Mouse (Mus musculus) myocyte (in vitro differentiated cells): ENCODE measurements at regions not wholly inside any gene's neighbourhood (a gene's known extent, or its start where the extent isn't known, plus 50 kb on each side); places are given as distances from the start of the nearest gene placed in this dataset.

Experiments
- H3K27me3 ChIP-seq: one replicate; pipeline ENCODE4 v1.6.1; 2011; ENCODE audit not compliant: control insufficient read depth, insufficient read depth, insufficient read length
- H3K36me3 ChIP-seq: one replicate; pipeline ENCODE4 v1.6.1; 2011; ENCODE audit not compliant: control insufficient read depth, insufficient read depth
- H3K4me2 ChIP-seq: one replicate; pipeline ENCODE4 v1.6.1; 2011; ENCODE audit warnings: low read depth, control low read depth
- H3K4me3 ChIP-seq: one replicate; pipeline ENCODE4 v1.5.1; 2011; ENCODE audit warnings: mild to moderate bottlenecking, control low read depth, moderate library complexity
- H3K79me2 ChIP-seq: one replicate; pipeline ENCODE4 v1.6.1; 2011; ENCODE audit not compliant: control insufficient read depth, insufficient read depth
- H3ac ChIP-seq: one replicate; pipeline ENCODE4 v1.6.1; 2011; ENCODE audit not compliant: control insufficient read depth, insufficient read length
- CEBPB ChIP-seq: IDR thresholded peaks from 2 replicates; pipeline ENCODE4 v1.6.1; 2011; ENCODE audit warnings: mild to moderate bottlenecking, moderate library complexity; ENCODE audit not compliant: poor library complexity, insufficient read depth, severe bottlenecking
- E2F4 ChIP-seq: IDR thresholded peaks from one replicate; pipeline ENCODE4 v1.6.1; 2011; ENCODE audit warnings: mild to moderate bottlenecking, control low read depth, moderate library complexity; ENCODE audit not compliant: insufficient read depth
- MAX ChIP-seq: IDR thresholded peaks from one replicate; pipeline ENCODE4 v1.6.1; 2011; ENCODE audit warnings: low read depth, mild to moderate bottlenecking, control low read depth
- MYOD1 ChIP-seq, 3 experiments: IDR thresholded peaks; one replicate each; pipeline ENCODE4 v1.6.1; 2011; ENCODE audit warnings: control low read depth in 2 of 3, low read depth in 2 of 3, mild to moderate bottlenecking in 2 of 3, moderate library complexity in 1 of 3; ENCODE audit not compliant: insufficient read length in 2 of 3, control insufficient read depth in 1 of 3
- MYOG ChIP-seq, 3 experiments: IDR thresholded peaks; one replicate each; pipeline ENCODE4 v1.6.1; 2011; ENCODE audit warnings: control low read depth in 2 of 3, low read depth in 2 of 3, mild to moderate bottlenecking in 2 of 3; ENCODE audit not compliant: insufficient read length in 2 of 3, control insufficient read depth in 1 of 3, insufficient read depth in 1 of 3
- POLR2A ChIP-seq: IDR thresholded peaks from one replicate; pipeline ENCODE4 v1.6.1; 2011; ENCODE audit warnings: low read depth, mild to moderate bottlenecking, control low read depth, moderate library complexity; ENCODE audit not compliant: insufficient read length
- POLR2AphosphoS2 ChIP-seq: IDR thresholded peaks from one replicate; pipeline ENCODE4 v1.6.1; 2011; ENCODE audit warnings: low read depth, control low read depth; ENCODE audit not compliant: insufficient read length
- REST ChIP-seq: IDR thresholded peaks from one replicate; pipeline ENCODE4 v1.6.1; 2011; ENCODE audit warnings: mild to moderate bottlenecking, control low read depth, moderate library complexity; ENCODE audit not compliant: insufficient read depth, insufficient read length
- SRF ChIP-seq: IDR thresholded peaks from one replicate; pipeline ENCODE4 v1.6.1; 2011; ENCODE audit warnings: low read depth; ENCODE audit not compliant: control insufficient read depth, insufficient read length
- TCF12 ChIP-seq: IDR thresholded peaks from one replicate; pipeline ENCODE4 v1.6.1; 2011; ENCODE audit warnings: mild to moderate bottlenecking, control low read depth; ENCODE audit not compliant: poor library complexity, insufficient read depth, severe bottlenecking
- TCF3 ChIP-seq: IDR thresholded peaks from one replicate; pipeline ENCODE4 v1.6.1; 2011; ENCODE audit warnings: low read depth, control low read depth; ENCODE audit not compliant: insufficient read length
- USF1 ChIP-seq: IDR thresholded peaks from one replicate; pipeline ENCODE4 v1.6.1; 2011; ENCODE audit warnings: low read depth, mild to moderate bottlenecking, control low read depth, moderate library complexity

DNA sequence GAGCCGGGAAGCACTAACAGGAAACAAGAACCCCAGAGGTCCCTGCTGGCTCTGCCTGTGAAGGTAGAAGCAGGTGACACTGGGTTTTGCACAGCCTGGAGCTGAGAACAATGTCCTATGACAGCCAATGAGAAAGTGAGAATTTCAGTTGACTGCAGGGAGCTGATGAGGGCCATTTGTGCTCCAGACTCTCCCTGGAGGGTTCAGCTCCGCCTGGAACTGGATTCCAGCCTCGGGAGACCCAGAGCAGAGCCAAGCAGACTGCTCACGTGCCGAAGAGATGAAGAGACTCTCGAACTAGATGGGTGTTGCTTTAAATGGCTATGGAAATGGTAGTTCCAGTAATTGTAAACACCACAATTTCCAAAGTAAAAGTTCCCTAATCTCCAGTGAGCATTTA is 93.5 kb downstream of the Cand1 start:
- no peak overlapping the region for H3K4me3 ChIP-seq
- H3ac ChIP-seq: no peak overlapping the region
- H3K27me3 ChIP-seq: no peaks in the 10 kb centered on the region
- TF ChIP-seq TCF12: no peak
- TF ChIP-seq CEBPB: no peak
- no peak for TF ChIP-seq REST
- TF ChIP-seq SRF: no peak
- no peak for TF ChIP-seq MYOG (IDR thresholded peaks at IDR 0.05; ENCODE audit: control insufficient read depth in 1 of 3, insufficient read depth in 1 of 3, insufficient read length in 2 of 3, low read depth in 2 of 3)
- no peak for TF ChIP-seq MAX
- no peak for TF ChIP-seq E2F4
- TF ChIP-seq POLR2A: no peak
- TF ChIP-seq USF1: no peak
- no peak for TF ChIP-seq TCF3
- no peak for TF ChIP-seq POLR2AphosphoS2
- no peak for TF ChIP-seq MYOD1 (IDR thresholded peaks at IDR 0.05; ENCODE audit: control insufficient read depth in 1 of 3, insufficient read length in 2 of 3, low read depth in 2 of 3)
- no peak overlapping the region for H3K4me2 ChIP-seq
- no peaks in the 10 kb centered on the region for H3K36me3 ChIP-seq
- H3K79me2 ChIP-seq: no peaks in the 10 kb centered on the region

DNA sequence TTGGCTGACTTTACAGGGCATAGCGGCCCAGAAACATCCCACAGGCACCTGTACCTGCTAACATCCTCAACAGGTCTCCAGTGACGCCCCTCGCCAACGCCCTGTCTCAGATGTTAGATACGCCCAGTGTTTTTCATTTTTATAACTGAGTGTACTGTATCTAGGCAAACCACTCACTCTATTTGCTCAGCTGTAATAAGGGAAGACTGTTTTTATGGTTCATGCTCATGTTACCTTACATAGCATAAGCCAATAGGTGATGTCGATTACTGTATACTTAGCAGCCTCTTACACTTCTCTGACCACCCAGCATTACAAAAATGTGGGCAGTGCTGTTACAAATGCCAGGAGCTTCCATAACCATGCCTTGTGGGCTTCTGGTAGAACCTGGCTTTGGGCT is 97.0 kb downstream of the Cand1 start:
- Histone ChIP-seq H3K36me3 (no peaks in the 10 kb centered on the region), H3K27me3 (no peaks in the 10 kb centered on the region), H3K4me3 (no peak overlapping the region), H3K79me2 (no peaks in the 10 kb centered on the region), H3K4me2 (no peak overlapping the region), H3ac (no peak overlapping the region)
- TF ChIP-seq MYOD1 (IDR thresholded peaks at IDR 0.05; ENCODE audit: control insufficient read depth in 1 of 3, insufficient read length in 2 of 3, low read depth in 2 of 3) (no peak), USF1 (no peak), CEBPB (no peak), TCF3 (no peak), TCF12 (no peak), MAX (no peak), REST (no peak), POLR2A (no peak), E2F4 (no peak), POLR2AphosphoS2 (no peak), SRF (no peak), MYOG (IDR thresholded peaks at IDR 0.05; ENCODE audit: control insufficient read depth in 1 of 3, insufficient read depth in 1 of 3, insufficient read length in 2 of 3, low read depth in 2 of 3) (no peak)

DNA sequence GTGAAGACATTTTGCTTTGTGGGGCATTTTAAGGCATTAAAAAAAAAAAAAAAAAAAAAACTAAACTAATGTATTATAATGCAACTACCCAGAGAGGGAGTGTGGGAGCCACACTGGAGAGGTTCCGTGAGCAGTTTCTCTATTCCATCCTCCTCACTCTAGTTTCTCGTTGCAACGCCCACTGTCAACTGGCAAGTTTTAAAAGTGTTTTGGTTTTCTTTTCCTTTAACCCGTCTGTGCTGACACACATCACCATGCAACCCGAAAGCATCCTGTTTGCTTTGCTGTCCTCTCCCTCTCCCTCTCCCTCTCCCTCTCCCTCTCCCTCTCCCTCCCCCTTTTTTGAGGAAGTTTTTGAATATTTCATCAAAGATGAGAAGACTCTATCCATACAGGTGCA is 97.5 kb downstream of the Cand1 start:
- Histone ChIP-seq H3K4me2 (no peak overlapping the region), H3K27me3 (no peaks in the 10 kb centered on the region), H3K4me3 (no peak overlapping the region), H3K79me2 (no peaks in the 10 kb centered on the region), H3ac (no peak overlapping the region), H3K36me3 (no peaks in the 10 kb centered on the region)
- TF ChIP-seq REST: no peak
- no peak for TF ChIP-seq POLR2A
- TF ChIP-seq CEBPB: no peak
- TF ChIP-seq POLR2AphosphoS2: no peak
- no peak for TF ChIP-seq E2F4
- no peak for TF ChIP-seq TCF12
- no peak for TF ChIP-seq MYOG (IDR thresholded peaks at IDR 0.05; ENCODE audit: control insufficient read depth in 1 of 3, insufficient read depth in 1 of 3, insufficient read length in 2 of 3, low read depth in 2 of 3)
- TF ChIP-seq MYOD1 (IDR thresholded peaks at IDR 0.05; ENCODE audit: control insufficient read depth in 1 of 3, insufficient read length in 2 of 3, low read depth in 2 of 3): no peak
- no peak for TF ChIP-seq TCF3
- TF ChIP-seq MAX: no peak
- no peak for TF ChIP-seq USF1
- TF ChIP-seq SRF: no peak

DNA sequence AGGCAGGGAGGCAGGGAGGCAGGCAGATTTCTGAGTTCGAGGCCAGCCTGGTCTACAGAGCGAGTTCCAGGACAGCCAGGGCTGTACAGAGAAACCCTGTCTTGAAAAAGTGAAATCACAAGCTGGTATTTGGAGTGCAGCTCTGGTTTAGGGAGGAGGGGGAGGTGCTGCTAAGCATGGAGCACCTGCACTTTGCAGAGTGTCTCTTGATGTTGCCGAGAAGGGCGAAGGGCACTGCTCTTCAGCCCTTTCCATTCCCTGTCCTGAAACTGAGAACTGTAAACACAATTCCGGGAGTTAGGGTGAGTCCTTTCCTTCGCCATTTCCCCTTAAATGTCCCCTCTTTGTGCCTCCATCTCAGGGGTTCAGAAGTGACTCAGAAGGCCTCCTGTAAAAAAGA is 101.6 kb downstream of the Cand1 start:
- no peak for TF ChIP-seq POLR2A
- no peak for TF ChIP-seq TCF3
- no peak for TF ChIP-seq MYOD1 (IDR thresholded peaks at IDR 0.05; ENCODE audit: control insufficient read depth in 1 of 3, insufficient read length in 2 of 3, low read depth in 2 of 3)
- no peak for TF ChIP-seq POLR2AphosphoS2
- TF ChIP-seq REST: no peak
- TF ChIP-seq CEBPB: no peak
- TF ChIP-seq MAX: no peak
- no peak for TF ChIP-seq E2F4
- TF ChIP-seq SRF: no peak
- TF ChIP-seq MYOG (IDR thresholded peaks at IDR 0.05; ENCODE audit: control insufficient read depth in 1 of 3, insufficient read depth in 1 of 3, insufficient read length in 2 of 3, low read depth in 2 of 3): no peak
- TF ChIP-seq USF1: no peak
- TF ChIP-seq TCF12: no peak
- H3K27me3 ChIP-seq: no peaks in the 10 kb centered on the region
- H3K79me2 ChIP-seq: no peaks in the 10 kb centered on the region
- H3K4me3 ChIP-seq: no peak overlapping the region
- no peaks in the 10 kb centered on the region for H3K36me3 ChIP-seq
- no peak overlapping the region for H3K4me2 ChIP-seq
- no peak overlapping the region for H3ac ChIP-seq

DNA sequence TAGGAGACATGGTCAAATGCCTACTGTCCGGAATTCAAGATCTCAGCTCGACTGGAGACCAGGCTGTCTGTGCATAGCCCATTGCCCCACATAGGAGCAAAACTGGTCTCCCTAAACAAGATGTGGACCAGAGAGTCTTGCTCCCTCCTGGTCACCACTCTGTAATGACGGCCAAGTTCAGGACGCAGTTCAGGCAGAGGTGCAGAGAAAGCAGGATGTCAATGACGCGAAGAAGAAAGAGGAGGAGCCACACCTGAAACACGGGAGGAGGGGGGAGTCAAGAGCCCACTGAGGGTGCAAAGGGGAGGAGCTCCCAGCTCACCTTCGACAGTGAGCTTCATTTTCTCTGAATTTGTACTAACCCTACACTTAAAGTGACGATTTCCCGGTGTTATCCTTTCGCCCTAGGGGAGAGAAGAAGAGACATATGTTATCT is 104.3 kb downstream of the Cand1 start:
- Histone ChIP-seq H3K79me2 (no peaks in the 10 kb centered on the region), H3ac (no peak overlapping the region), H3K36me3 (no peaks in the 10 kb centered on the region), H3K4me2 (no peak overlapping the region), H3K4me3 (no peak overlapping the region), H3K27me3 (no peaks in the 10 kb centered on the region)
- no peak for TF ChIP-seq USF1
- TF ChIP-seq CEBPB: no peak
- TF ChIP-seq SRF: no peak
- no peak for TF ChIP-seq POLR2A
- no peak for TF ChIP-seq REST
- no peak for TF ChIP-seq POLR2AphosphoS2
- TF ChIP-seq TCF3: no peak
- no peak for TF ChIP-seq TCF12
